Mouse (Mus musculus) C2C12 (cell line): ENCODE results near the gene Rbm12.

ENCODE experiments used
- CTCF ChIP-seq: IDR thresholded peaks from one replicate; pipeline ENCODE4 v1.5.1; 2011; ENCODE audit not compliant: control insufficient read depth, insufficient read depth, insufficient read length
- MAX ChIP-seq: IDR thresholded peaks from one replicate; pipeline ENCODE4 v1.6.1; 2011; ENCODE audit warnings: mild to moderate bottlenecking, control low read depth
- USF1 ChIP-seq: IDR thresholded peaks from one replicate; pipeline ENCODE4 v1.6.1; 2011; ENCODE audit warnings: low read depth, mild to moderate bottlenecking, control low read depth, moderate library complexity

DNA sequence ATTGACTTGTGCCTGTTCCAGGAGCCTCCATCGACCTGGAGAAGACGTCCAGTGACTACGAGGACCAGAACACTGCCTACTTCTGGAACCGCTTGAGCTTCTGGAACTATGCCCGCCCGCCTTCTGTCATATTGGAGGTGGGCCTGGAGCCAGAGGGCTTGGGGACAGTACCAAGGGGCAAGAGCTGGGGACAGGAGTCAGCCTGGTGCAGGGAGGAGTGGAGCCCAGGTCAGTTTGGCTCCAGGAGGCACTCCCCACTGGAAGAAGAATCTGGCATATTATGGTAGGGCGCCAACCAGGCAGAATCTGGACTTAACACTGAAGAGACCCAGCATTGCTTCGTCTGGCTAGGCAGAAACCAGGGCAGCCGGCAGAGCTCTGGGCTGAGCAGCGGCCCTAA, 43.9 kb downstream of the Rbm12 start:
- TF ChIP-seq MAX (no peak), CTCF (no peak), USF1 (no peak)
